Mouse (Mus musculus) brain, embryonic 14.5 days (tissue): ENCODE results near the gene Olfr362. TPM values are rescaled to one million over a fixed set of nuclear protein-coding genes. Genes with fewer than 3 reads are reported as not detected.
"Not testable (repeated sequence)": the region's sequence is repeated elsewhere in the genome, so short reads cannot be mapped to it uniquely, and the experiment has no call there.

Experiments used
- DNase-seq: peaks from one replicate; pipeline ENCODE4 v3.0.0-alpha.2; 2011; ENCODE audit warnings: low read depth
- CTCF ChIP-seq: fragments of 200-500 bp; IDR thresholded peaks from 2 replicates; pipeline ENCODE4 v1.5.1; 2012; ENCODE audit warnings: inconsistent platforms, mild to moderate bottlenecking, moderate library complexity, borderline replicate concordance; ENCODE audit not compliant: insufficient read depth, insufficient read length; ENCODE audit errors: extremely low read depth
- POLR2A ChIP-seq: fragments of 200-500 bp; IDR thresholded peaks from 2 replicates; pipeline ENCODE4 v1.6.1; 2012; ENCODE audit warnings: mild to moderate bottlenecking, inconsistent platforms, borderline replicate concordance; ENCODE audit not compliant: poor library complexity, insufficient read depth, insufficient read length, severe bottlenecking; ENCODE audit errors: extremely low read depth
- polyA plus RNA-seq: library from polyadenylated mRNA; depleted of rRNA; stranded (reverse); fragments of >200 nt; gene quantifications from 2 replicates; pipeline ENCODE4 v1.2.3, GENCODE M21; 2012; rRNA removed

Gene Olfr362
- polyA plus RNA-seq, result not detected in 2 replicates

DNA sequence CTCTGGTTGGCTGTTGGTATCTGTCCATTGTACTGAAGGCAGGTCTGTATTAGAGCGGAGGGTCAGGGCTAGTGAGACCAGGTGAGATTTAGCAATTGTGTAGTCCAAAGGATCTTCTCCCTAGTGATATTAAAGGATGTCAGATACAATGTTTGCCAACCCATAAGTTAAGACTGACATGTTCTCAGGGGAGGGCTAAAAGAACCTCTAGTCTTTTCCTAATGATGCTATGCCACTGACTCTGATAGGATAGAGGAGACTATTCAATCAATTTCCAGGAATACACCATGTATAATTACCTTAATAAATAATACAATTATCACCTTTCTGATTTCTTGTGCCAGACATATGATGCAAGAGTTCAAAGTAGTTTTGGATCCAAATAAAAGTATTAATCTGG lies at the start of gene Olfr362:
TSS of gene Olfr362 (minus strand) at position 101 of the 400 bp plus-strand sequence.
- no peak for DNase-seq
- no peak for TF ChIP-seq POLR2A
- no peak for TF ChIP-seq CTCF

DNA sequence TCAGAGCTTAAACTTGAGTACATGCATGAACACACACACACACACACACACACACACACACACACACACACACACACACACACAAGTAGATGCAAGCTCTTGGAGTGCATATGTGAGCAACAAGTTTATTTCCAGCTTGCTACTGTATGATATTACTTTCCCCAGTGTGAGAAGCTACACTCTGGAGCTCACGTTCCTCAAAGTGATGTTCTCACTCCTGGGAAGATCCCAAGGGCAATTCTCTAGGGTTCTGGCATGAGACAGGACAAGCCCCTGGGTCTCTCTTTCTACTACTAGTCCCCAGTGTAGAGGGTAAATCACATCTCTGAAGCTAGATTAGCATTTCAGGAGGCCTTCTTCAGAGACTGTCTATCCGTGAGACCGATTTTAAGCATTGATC lies 21.3 kb upstream of the Olfr362 start, which contains the start of gene Olfr364-ps1:
TSS of gene Olfr364-ps1 (plus strand) at position 301 of the 400 bp plus-strand sequence.
- TF ChIP-seq CTCF (no peak), POLR2A (no peak)
- DNase-seq, result no peak

DNA sequence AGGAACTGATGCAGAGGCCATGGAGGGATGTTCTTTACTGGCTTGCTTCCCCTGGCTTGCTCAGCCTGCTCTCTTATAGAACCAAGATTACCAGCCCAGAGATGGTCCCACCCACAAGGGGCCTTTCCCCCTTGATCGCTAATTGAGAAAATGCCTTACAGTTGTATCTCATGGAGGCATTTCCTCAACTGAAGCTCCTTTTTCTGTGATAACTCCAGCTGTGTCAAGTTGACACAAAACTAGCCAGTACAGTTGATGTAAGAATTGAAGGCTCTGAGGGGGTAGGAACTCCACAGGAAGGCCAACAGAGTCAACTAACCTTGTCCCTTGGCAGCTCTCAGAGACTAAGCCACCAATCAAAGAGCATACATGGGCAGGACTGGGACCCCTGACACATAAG lies 28.5 kb downstream of the Olfr362 start, which contains the start of gene Olfr361:
TSS of gene Olfr361 (minus strand) at position 101 of the 400 bp plus-strand sequence.
- DNase-seq, result not testable (repeated sequence)

DNA sequence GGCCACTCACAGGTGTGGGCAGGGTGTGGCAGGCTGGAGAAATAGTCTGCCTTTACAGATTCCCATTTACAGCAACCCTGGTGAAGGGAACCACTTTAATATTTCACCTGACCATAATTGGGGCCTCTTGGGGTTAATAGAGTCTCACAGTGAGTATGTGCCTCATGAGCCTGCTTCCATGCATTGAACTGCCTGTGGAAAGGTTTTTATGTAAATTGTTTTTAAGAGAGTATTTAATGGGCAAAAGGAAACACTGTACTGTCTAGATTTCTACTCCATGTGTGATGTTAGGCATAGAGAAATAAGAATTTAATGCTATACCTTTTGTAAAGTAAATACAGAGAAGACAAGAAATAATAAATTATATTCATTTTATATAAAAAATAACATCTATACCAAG lies 52.3 kb downstream of the Olfr362 start, which contains the start of gene Olfr360:
TSS of gene Olfr360 (plus strand) at position 301 of the 400 bp plus-strand sequence.
- DNase-seq, result no peak
- no peak for TF ChIP-seq POLR2A
- no peak for TF ChIP-seq CTCF

Other genes starting within 250 kb of the Olfr362 start
- gene Olfr352, start 249.4 kb downstream of the Olfr362 start, polyA plus RNA-seq, result not detected in 2 replicates
- gene Olfr353, start 225.0 kb downstream of the Olfr362 start, polyA plus RNA-seq, result not detected in 2 replicates
- gene Olfr354, start 212.2 kb downstream of the Olfr362 start, polyA plus RNA-seq, result not detected in 2 replicates
- gene Olfr355, start 189.0 kb downstream of the Olfr362 start, polyA plus RNA-seq, result not detected in 2 replicates
- not detected in 2 replicates for gene Olfr356, start 180.8 kb downstream of the Olfr362 start, polyA plus RNA-seq
- gene Olfr357, start 124.1 kb downstream of the Olfr362 start, polyA plus RNA-seq, result not detected in 2 replicates
- gene Olfr358, start 108.6 kb downstream of the Olfr362 start, polyA plus RNA-seq, result not detected in 2 replicates
- not detected in 2 replicates for gene Olfr360, start 52.2 kb downstream of the Olfr362 start, polyA plus RNA-seq
- not detected in 2 replicates for gene Olfr361, start 28.6 kb downstream of the Olfr362 start, polyA plus RNA-seq
- not detected in 2 replicates for gene Olfr364-ps1, start 21.4 kb upstream of the Olfr362 start, polyA plus RNA-seq
- gene Olfr365, start 70.3 kb upstream of the Olfr362 start, polyA plus RNA-seq, result not detected in 2 replicates
- not detected in 2 replicates for gene Olfr366, start 93.7 kb upstream of the Olfr362 start, polyA plus RNA-seq
- gene Olfr368, start 208.6 kb upstream of the Olfr362 start, polyA plus RNA-seq, result not detected in 2 replicates
- gene Pdcl, start 241.4 kb upstream of the Olfr362 start, polyA plus RNA-seq, result 47.8 and 48.1 TPM in 2 replicates